Mouse (Mus musculus) cerebellum, postnatal 4 days (tissue): ENCODE results near the gene Carhsp1.

Experiments
- DNase-seq, 2 experiments: peaks; one replicate each; pipeline ENCODE4 v3.0.0; 2022; ENCODE audit warnings: low spot score in 2 of 2, mixed read lengths in 1 of 2

The Carhsp1 gene

GRCm38 (mm10) chr16:8639466-8640191 lies 32.3 kb downstream of the Carhsp1 start:
- DNase-seq = no peak

GRCm38 (mm10) chr16:8638131-8638530 lies 33.8 kb downstream of the Carhsp1 start:
- no peak for DNase-seq

DNA sequence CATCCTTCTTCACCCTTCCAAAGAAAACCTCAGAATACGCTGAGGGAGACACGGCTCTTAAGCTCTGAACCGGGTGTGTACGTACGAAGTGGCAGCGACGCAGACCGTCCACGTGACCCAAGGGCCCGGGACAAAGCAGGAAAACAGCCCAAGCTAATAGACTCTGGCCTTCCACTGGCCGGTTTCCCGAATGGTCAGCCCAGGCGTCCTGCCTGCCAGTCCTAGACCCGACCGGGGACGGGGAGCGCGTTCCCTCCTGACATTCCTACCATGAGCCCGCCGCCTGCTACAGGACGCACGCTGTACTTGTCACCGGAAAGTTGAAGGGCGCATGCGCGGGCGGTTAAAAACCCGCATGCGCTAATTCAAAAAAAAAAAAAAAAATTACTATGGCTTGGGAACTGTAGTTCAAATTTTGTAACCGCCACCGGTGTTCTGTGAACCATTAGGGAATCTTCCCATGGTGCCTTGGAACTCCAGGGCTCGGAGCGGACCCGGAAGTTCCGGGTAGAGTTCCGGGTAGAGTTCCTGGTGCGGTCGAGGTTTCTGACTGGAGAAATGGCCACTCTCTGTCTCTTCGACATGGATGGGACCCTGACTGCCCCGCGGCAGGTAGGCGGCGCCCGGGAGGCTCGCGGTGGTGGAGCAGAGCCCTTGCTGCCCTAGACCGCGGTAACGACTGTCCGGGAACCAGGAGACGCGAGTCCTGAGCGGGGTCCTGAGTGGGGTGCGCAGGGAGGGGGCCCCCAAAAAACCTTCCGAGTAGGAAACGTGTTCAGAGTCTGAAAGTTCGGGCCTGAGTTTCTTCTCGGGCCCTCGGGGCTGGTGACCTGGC lies 34.5 kb downstream of the Carhsp1 start, which contains the start of the genes Pmm2 and Tmem186:
TSS of gene Pmm2 (plus strand) at position 458 of the 835 bp plus-strand sequence.
TSS of gene Tmem186 (minus strand) at position 496 of the 835 bp plus-strand sequence.
- DNase-seq = peak; percentile 52 to 79

- no peak for DNase-seq
These were observed 35.1 kb downstream of the Carhsp1 start for GRCm38 (mm10) chr16:8636867-8637216.

- DNase-seq = no peak
These were observed 40.5 kb downstream of the Carhsp1 start for GRCm38 (mm10) chr16:8631428-8631827.

DNA sequence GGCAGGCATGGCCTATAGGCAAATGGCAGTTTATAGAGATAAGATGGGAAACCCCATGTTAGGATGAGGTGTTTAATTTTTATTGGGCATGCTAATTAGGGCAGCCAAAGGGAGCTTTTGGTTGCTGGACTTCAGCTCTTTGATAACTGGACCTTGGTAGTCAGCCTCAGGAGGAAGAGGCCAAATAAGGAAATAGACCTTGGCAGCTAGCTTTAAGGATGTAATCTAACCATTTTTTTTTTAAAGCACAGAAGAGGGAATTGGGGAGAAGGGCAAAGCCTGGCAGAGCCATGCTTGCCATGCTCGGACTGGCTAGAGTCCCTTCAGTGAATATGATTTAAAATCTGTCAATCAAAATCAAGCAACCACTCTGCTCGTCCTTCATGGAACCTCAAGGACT lies 41.5 kb downstream of the Carhsp1 start:
- no peak for DNase-seq

GRCm38 (mm10) chr16:8620315-8621115 lies 51.4 kb downstream of the Carhsp1 start:
- no peak for DNase-seq

GRCm38 (mm10) chr16:8619659-8620314 lies 52.2 kb downstream of the Carhsp1 start:
- DNase-seq = no peak

DNA sequence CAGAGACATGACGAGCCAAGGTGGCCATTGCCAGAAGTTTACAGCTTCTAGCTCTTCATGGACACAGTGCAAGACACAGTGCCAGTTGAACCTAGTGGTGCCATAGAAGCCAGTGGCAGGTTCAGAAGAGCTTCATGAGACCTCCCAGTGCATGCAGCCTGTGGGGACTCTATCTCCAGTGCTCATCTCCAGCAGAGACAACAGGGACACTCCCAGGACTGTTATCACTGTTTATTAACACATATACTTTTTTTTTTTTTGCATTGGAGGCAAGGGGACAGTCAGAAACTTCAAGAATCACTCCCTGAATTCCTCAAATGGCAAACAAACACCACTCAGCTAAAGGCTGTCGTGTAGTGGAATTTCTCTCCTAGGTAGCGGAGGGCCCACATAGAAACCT lies 58.5 kb downstream of the Carhsp1 start:
- DNase-seq = no peak

- DNase-seq = no peak
These were observed 58.9 kb downstream of the Carhsp1 start for GRCm38 (mm10) chr16:8613039-8613438.

DNA sequence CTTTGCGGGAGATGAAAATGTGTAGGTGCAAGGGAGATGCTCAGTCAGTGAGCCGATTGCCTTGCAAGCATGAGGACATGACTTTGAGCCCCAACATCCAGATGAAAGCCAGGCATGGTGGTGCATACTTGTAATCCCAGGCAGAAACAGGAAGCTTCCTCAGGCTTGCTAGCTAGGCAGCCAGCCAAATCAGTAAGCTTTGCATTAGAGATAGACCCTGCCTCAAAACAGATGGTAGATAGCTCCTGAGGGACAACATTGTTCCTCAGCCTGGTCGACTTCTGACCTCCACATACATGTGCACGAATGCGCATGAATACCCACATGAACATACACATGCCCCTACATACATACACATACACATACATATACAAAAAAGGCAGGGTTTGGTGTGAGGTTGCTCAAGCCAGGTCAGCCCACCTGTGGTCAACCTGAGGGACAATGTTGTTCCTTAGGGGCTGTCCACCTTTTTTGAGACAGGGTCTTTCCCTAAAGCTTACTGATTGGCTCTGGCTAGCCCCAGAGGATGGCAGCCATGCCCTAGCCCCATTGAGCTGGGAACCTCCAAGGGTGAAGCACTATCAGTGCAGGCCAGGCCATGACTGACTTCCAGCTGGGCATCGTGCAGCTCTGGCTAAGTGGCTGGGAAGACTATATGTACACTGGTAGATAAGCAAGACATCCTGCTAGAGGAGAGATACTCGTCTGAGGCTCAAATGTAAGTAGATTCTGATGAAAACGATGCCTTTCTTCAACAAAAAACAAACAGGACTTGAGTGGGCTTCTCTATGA lies 59.5 kb downstream of the Carhsp1 start:
- DNase-seq = no peak

DNA sequence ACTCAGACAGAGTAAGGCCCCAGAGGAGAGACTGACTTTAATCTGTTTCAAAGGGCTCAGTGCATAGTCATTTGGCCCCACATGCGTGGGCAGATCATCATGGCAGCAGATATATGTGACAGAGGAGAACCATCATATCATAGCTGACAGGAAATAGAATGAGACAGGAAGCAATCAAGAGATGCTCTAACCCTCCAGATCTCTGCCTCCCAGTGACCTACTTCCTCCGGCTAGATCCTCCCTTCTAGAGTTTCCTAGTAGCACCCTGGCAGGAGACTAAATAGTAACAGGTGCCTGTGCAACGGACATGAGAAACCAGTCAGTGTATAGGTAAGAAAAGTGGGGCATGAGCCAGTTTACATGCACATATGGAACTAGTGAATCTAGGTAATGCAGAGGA lies 61.6 kb downstream of the Carhsp1 start:
- DNase-seq = no peak
